Mouse (Mus musculus): ENCODE data around the gene Zfp850. TPM values are rescaled to one million over a fixed set of nuclear protein-coding genes. Genes with fewer than 3 reads are reported as not detected.

The Zfp850 gene
- 7.0 and 8.3 TPM in 2 replicates for polyA plus RNA-seq (2015; fragmentation: Nextera tagmentation; extraction: Ambion mirVana)

DNA sequence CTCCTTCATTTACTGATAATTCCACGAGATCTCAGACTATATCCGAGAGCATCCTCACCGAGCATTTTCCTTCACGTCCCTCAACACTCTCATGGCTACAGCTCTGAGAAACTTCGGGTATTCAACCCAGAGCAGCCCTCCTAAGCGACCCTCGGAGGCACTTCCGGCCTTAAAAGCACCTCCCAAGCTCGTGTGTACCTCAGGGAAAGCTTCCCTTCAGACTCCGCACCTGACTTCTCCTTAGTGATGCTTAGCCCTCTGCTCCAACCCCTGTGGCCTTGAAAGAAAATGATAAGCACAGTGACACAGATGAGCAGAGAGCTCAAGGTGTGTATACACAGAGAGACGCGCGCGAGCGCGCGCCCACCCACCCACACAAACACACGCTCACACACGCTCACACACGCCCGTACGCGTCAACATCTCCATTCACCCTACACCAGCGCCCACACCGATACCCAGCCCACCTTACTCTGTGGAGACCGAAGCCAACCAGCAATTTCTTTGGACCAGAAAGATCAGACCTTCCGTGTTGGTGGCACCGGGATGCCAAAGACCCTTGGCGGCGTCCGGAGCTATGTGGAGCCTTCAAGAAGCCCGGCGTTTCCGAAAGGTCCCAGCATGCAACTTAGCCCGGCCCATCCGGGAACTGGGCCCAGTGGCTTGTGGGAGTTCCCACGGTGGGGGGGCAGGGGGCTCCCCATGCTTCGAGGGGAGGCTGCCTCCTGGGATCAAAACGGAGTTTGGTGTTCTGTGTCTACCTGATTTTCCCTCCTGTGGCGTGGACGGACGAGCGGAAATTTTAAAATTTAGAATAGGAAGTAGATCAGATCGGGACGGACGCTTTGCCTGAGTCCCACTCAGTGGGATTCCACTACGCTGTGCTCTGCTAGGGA, at the start of gene Zfp850:
TSS of gene Zfp850 (minus strand) at position 567 of the 896 bp plus-strand sequence.
- peaks cover 9% of the 10 kb centered on the region for H3K4me1 ChIP-seq (ENCODE audit: control insufficient read depth, insufficient read depth, low read length)
- peak within 1 kb of the TSS; percentile 72 for H3K4me3 ChIP-seq (ENCODE audit: low read depth, low read length)
- peak within 1 kb of the TSS; percentile 90 for H3K4me2 ChIP-seq (ENCODE audit: low read length)
- peak within 1 kb of the TSS; percentile 74 for H3K9ac ChIP-seq (ENCODE audit: low read depth, low read length)
- H3K9me3 ChIP-seq (replicated peaks; ENCODE audit: control insufficient read depth, low read length, poor library complexity, severe bottlenecking) = no peaks in the 10 kb centered on the region
- no peaks in the 10 kb centered on the region for H3K27me3 ChIP-seq (ENCODE audit: control insufficient read depth, insufficient read depth, low read depth, low read length)
- H3K36me3 ChIP-seq (ENCODE audit: control insufficient read depth, insufficient read depth, low read length) = no peaks in the 10 kb centered on the region
- peak within 1 kb of the TSS; percentile 69 for H3K27ac ChIP-seq (ENCODE audit: low read length)
- ATAC-seq = peak; percentile 93
- WGBS = under 1% methylated on average over 47 of the region's 47 CpGs

GRCm38 (mm10) chr7:28059972-28060371, 46.1 kb upstream of the Zfp850 start:
- 95% methylated on average over 1 of the region's 1 CpGs for WGBS
- Histone ChIP-seq H3K27me3 (ENCODE audit: control insufficient read depth, insufficient read depth, low read depth, low read length) (0 out of 2 replicates have a peak, but pooled peaks cover 2% of the 10 kb centered on the region), H3K4me3 (ENCODE audit: low read depth, low read length) (no peak overlapping the region)

DNA sequence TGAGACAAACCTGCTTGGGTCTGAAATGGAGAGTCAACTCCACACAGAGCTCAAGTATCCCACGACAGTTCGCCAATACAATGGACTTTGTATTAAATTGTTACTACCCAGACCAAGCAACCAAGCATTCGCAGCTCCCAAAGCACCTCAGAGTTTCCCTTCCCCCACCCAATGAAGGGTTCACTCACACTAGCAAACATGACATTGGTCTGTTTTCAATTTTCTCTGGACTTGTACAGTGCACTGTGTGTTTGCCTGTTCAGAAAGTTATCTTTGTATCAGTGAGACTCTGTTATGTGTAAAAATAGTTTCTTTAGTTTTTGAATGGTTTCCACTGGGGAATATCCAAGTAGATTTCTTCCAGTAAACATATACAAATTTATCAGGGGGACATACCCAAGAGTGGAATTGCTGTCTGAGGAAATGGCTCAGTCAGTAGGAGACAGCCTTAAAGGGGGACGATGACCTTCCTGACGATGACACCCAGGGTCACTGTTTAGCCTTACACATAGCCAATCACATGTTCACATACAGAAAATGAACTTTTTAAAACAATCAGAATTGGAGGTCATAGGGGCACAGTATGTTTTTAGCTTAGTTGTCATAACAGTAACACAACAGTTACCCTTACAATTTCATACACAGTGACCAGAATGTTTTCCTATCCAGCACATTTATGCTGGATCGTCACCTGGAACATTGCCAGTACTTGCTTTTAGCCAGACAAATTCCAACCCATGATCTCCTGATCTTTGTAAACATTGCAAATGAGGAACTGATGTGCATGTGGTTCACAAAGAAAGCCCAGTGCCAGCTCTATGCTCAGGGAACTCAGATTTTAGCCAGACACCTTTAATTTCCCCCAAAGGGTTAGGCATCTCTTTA, 39.4 kb upstream of the Zfp850 start:
- H3K36me3 ChIP-seq (ENCODE audit: control insufficient read depth, insufficient read depth, low read length) = peaks cover 4% of the 10 kb centered on the region
- no peak overlapping the region for H3K9ac ChIP-seq (ENCODE audit: low read depth, low read length)
- H3K4me1 ChIP-seq (ENCODE audit: control insufficient read depth, insufficient read depth, low read length) = peaks cover 9% of the 10 kb centered on the region
- H3K4me2 ChIP-seq (ENCODE audit: low read length) = no peak overlapping the region
- no peak overlapping the region for H3K4me3 ChIP-seq (ENCODE audit: low read depth, low read length)
- 84% methylated on average over 6 of the region's 6 CpGs for WGBS
- H3K27ac ChIP-seq (ENCODE audit: low read length) = no peak overlapping the region
- no peaks in the 10 kb centered on the region for H3K27me3 ChIP-seq (ENCODE audit: control insufficient read depth, insufficient read depth, low read depth, low read length)
- H3K9me3 ChIP-seq (replicated peaks; ENCODE audit: control insufficient read depth, low read length, poor library complexity, severe bottlenecking) = no peaks in the 10 kb centered on the region
- ATAC-seq = no peak

More at GRCm38 (mm10) chr7:28059972-28060371, 46.1 kb upstream of the Zfp850 start:
- ATAC-seq = no peak
- no peaks in the 10 kb centered on the region for H3K4me1 ChIP-seq (ENCODE audit: control insufficient read depth, insufficient read depth, low read length)
- no peaks in the 10 kb centered on the region for H3K9me3 ChIP-seq (replicated peaks; ENCODE audit: control insufficient read depth, low read length, poor library complexity, severe bottlenecking)
- no peaks in the 10 kb centered on the region for H3K36me3 ChIP-seq (ENCODE audit: control insufficient read depth, insufficient read depth, low read length)
- H3K4me2 ChIP-seq (ENCODE audit: low read length) = no peak overlapping the region
- no peak overlapping the region for H3K9ac ChIP-seq (ENCODE audit: low read depth, low read length)
- H3K27ac ChIP-seq (ENCODE audit: low read length) = no peak overlapping the region

DNA sequence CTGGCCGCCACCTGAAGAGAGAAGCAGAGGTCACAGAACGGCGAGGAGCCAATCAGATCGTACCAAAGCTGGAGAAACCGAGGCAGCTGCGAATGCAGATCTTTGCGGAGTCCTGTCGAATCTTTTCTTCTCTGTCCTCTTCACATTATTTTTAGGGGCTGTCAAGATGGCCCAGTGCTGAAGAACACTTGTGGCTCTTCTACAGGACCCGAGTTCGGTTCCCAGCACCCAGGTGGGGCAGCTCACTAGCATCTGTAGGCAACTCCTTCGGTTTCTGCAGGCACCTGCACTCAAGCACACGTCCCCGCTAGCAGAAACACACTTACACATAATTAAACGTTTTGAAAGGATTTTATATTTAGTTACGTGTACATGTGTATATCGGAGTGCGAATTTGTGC, 36.7 kb upstream of the Zfp850 start:
- peaks cover 19% of the 10 kb centered on the region for H3K36me3 ChIP-seq (ENCODE audit: control insufficient read depth, insufficient read depth, low read length)
- peaks cover 9% of the 10 kb centered on the region for H3K4me1 ChIP-seq (ENCODE audit: control insufficient read depth, insufficient read depth, low read length)
- peak overlapping the region; percentile 46 for H3K9ac ChIP-seq (ENCODE audit: low read depth, low read length)
- no peaks in the 10 kb centered on the region for H3K27me3 ChIP-seq (ENCODE audit: control insufficient read depth, insufficient read depth, low read depth, low read length)
- peak overlapping the region; percentile 13; the same call in 1 of the 2 replicates for H3K4me3 ChIP-seq (ENCODE audit: low read depth, low read length)
- no peak overlapping the region for H3K27ac ChIP-seq (ENCODE audit: low read length)
- WGBS = 62% methylated on average over 17 of the region's 17 CpGs
- no peaks in the 10 kb centered on the region for H3K9me3 ChIP-seq (replicated peaks; ENCODE audit: control insufficient read depth, low read length, poor library complexity, severe bottlenecking)
- peak; percentile 9; the same call in 1 of the 2 replicates for ATAC-seq
- peak overlapping the region; percentile 50 for H3K4me2 ChIP-seq (ENCODE audit: low read length)

DNA sequence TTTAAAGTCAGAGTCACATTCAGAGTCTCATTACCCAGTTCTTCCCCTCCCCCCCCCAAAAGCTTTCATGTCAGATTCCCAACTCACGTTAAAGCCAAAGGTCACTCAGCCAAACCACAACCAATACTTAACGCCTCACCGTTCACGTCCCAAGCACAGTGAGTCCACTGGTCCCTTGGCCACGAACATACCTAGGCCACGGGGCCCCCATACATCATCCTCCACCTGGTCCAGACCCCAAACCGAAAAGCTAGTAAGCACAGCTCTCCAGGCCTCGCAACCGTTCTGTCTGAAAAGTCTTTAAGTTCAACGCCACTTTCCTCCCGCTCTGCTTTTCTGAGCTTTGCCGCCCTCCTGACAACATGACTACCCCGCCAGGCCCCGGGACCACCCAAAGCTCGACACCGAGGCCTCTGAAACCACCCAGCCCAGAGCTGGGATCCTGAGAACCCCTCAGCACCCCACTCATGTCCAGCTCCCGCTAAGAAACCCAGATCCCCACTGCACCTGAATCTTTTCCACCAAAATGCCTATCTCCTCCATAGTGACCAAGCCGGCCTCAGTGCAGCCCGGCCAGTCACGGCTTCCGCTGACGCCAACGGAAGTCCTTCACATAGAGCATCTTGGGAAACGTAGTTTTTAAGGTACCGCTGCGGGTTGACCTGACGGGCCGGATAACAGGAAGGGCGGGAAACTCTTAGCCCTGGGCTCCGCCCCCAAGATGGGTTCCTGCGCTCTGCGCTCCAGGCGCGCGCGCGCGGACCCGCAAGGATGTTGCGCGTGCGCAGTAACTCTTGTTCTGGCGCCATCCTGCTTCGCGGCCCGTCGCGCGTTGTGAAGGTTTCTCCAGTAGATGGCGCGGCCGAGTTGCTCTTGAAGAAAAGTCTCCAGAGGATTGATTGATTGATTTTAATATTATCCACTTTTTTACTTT, 35.8 kb upstream of the Zfp850 start, which contains the start of gene Psmc4:
TSS of gene Psmc4 (minus strand) at position 626 of the 934 bp plus-strand sequence.
- peak within 1 kb of the TSS; percentile 80 for H3K4me3 ChIP-seq (ENCODE audit: low read depth, low read length)
- under 1% methylated on average over 52 of the region's 52 CpGs for WGBS
- no peaks in the 10 kb centered on the region for H3K9me3 ChIP-seq (replicated peaks; ENCODE audit: control insufficient read depth, low read length, poor library complexity, severe bottlenecking)
- H3K9ac ChIP-seq (ENCODE audit: low read depth, low read length) = peak within 1 kb of the TSS; percentile 84
- H3K36me3 ChIP-seq (ENCODE audit: control insufficient read depth, insufficient read depth, low read length) = peaks cover 27% of the 10 kb centered on the region
- H3K4me1 ChIP-seq (ENCODE audit: control insufficient read depth, insufficient read depth, low read length) = peaks cover 9% of the 10 kb centered on the region
- peak within 1 kb of the TSS; percentile 67 for H3K27ac ChIP-seq (ENCODE audit: low read length)
- H3K4me2 ChIP-seq (ENCODE audit: low read length) = peak within 1 kb of the TSS; percentile 69
- ATAC-seq = peak; percentile 98
- H3K27me3 ChIP-seq (ENCODE audit: control insufficient read depth, insufficient read depth, low read depth, low read length) = no peaks in the 10 kb centered on the region

GRCm38 (mm10) chr7:28044524-28044923, 30.6 kb upstream of the Zfp850 start:
- H3K4me2 ChIP-seq (ENCODE audit: low read length) = no peak overlapping the region
- ATAC-seq = no peak
- H3K27me3 ChIP-seq (ENCODE audit: control insufficient read depth, insufficient read depth, low read depth, low read length) = no peaks in the 10 kb centered on the region
- H3K4me1 ChIP-seq (ENCODE audit: control insufficient read depth, insufficient read depth, low read length) = peaks cover 7% of the 10 kb centered on the region
- peaks cover 43% of the 10 kb centered on the region for H3K36me3 ChIP-seq (ENCODE audit: control insufficient read depth, insufficient read depth, low read length)
- H3K4me3 ChIP-seq (ENCODE audit: low read depth, low read length) = no peak overlapping the region
- H3K9me3 ChIP-seq (replicated peaks; ENCODE audit: control insufficient read depth, low read length, poor library complexity, severe bottlenecking) = no peaks in the 10 kb centered on the region
- H3K27ac ChIP-seq (ENCODE audit: low read length) = no peak overlapping the region
- WGBS = 94% methylated on average over 4 of the region's 4 CpGs
- H3K9ac ChIP-seq (ENCODE audit: low read depth, low read length) = no peak overlapping the region

DNA sequence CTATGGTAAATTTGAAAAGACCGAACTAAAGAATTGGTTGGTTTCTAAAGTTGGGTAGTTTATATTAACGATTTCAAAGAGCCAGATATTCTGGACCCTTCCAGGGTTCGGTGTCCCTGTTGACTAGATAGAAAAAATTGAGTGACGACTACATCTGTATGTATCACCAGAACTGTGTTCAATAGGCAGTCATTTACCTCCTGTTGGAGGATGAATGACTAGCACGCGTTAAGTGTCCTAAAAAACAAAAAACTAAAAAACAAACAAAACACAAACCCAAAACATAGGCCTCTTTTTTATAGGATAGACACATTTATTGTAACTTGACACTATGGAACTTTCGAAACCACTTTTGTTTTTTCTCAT, 513 bp upstream of the Zfp850 start:
- H3K27me3 ChIP-seq (ENCODE audit: control insufficient read depth, insufficient read depth, low read depth, low read length) = no peaks in the 10 kb centered on the region
- H3K4me2 ChIP-seq (ENCODE audit: low read length) = peak overlapping the region; percentile 90
- peaks cover 9% of the 10 kb centered on the region for H3K4me1 ChIP-seq (ENCODE audit: control insufficient read depth, insufficient read depth, low read length)
- H3K9ac ChIP-seq (ENCODE audit: low read depth, low read length) = peak overlapping the region; percentile 74
- no peaks in the 10 kb centered on the region for H3K9me3 ChIP-seq (replicated peaks; ENCODE audit: control insufficient read depth, low read length, poor library complexity, severe bottlenecking)
- ATAC-seq = peak; percentile 44; the same call in 1 of the 2 replicates
- no peaks in the 10 kb centered on the region for H3K36me3 ChIP-seq (ENCODE audit: control insufficient read depth, insufficient read depth, low read length)
- H3K4me3 ChIP-seq (ENCODE audit: low read depth, low read length) = peak overlapping the region; percentile 72
- peak overlapping the region; percentile 69 for H3K27ac ChIP-seq (ENCODE audit: low read length)
- 21% methylated on average over 7 of the region's 7 CpGs for WGBS

GRCm38 (mm10) chr7:28010271-28010670, 3.6 kb downstream of the Zfp850 start:
- Histone ChIP-seq H3K36me3 (ENCODE audit: control insufficient read depth, insufficient read depth, low read length) (0 out of 2 replicates have a peak, but pooled peaks cover 6% of the 10 kb centered on the region), H3K27me3 (ENCODE audit: control insufficient read depth, insufficient read depth, low read depth, low read length) (no peaks in the 10 kb centered on the region), H3K4me3 (ENCODE audit: low read depth, low read length) (no peak overlapping the region), H3K27ac (ENCODE audit: low read length) (no peak overlapping the region), H3K9me3 (replicated peaks; ENCODE audit: control insufficient read depth, low read length, poor library complexity, severe bottlenecking) (no peaks in the 10 kb centered on the region), H3K4me1 (ENCODE audit: control insufficient read depth, insufficient read depth, low read length) (peaks cover 9% of the 10 kb centered on the region), H3K9ac (ENCODE audit: low read depth, low read length) (no peak overlapping the region), H3K4me2 (ENCODE audit: low read length) (no peak overlapping the region)
- ATAC-seq = no peak
- WGBS = 100% methylated on average over 3 of the region's 3 CpGs

Data from midbrain, embryonic 16.5 days (tissue).